Mouse (Mus musculus) heart, adult 10 weeks (tissue): Measurements from ENCODE around the gene Gm28710. TPM values are rescaled to one million over a fixed set of nuclear protein-coding genes. Genes with fewer than 3 reads are reported as not detected.

ENCODE experiments used
- polyA plus RNA-seq: library from polyadenylated mRNA; stranded (reverse); fragments of 350-450 nt; fragmentation: Illumina TruSeq; extraction: RNeasy Lipid Tissue Mini Kit (QIAGEN cat#74804); gene quantifications from one replicate; pipeline ENCODE4 v1.2.3, GENCODE M21; 2014; ENCODE audit warnings: low read depth, low replicate concordance

Gene Gm28710
- not detected for polyA plus RNA-seq

DNA sequence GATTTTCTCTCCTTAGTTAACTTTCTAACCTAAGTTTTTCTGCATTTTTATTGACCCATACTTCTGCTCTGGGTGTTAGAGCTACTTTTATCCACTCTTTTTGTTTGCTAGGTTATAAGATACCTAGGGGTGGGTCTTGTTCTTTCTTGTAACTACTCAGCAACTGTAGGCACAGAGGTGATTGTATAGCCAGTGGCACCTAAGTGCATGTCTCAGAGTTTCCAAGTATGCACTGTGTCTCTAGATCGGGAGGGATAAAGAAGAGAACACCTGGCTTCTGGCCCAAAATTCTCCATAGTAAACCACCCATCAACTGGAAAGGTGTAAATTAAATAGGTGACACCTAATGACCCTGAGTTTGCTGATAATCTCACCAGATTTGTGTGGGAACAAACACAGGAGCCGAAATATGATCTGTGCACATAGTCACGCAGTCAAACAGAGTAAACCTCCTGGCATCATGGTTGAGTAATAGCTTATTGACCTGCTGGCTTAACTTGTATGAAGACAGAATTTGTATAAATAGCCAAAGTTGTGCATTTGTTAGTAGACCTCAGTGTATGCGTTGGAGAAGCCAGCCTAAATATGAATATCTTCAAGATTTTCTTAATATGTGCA, at the start of gene Gm28710:
Gm28710 (plus strand) TSS at position 568 of the 618 bp plus-strand sequence.

Other genes with a start within 250 kb of the Gm28710 start
- gene Hgf, start 238.3 kb upstream of the Gm28710 start, polyA plus RNA-seq = 0.81 TPM